Comparison of ENCODE assay signal across 31 mouse cellular contexts in the genomic region with DNA sequence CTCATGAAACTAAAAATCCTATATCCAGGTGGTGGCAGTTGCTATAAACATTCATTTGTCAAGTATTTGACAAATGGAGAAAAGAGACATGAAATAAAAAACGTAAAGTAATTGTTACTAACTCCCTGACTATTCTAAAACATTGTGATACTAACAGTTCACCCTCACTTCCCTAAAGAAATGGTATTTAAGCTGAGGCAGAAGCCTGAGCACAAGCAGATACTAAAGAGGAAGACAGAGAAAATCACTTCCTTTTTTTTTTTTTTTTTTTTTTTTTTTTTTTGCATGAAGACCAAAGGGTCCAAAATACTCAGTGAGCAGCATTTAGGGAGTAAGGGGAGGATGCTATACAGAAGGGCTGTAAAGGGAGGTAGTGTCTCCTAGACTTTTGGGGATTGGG. TPM values are rescaled to one million over a fixed set of nuclear protein-coding genes. Genes with fewer than 3 reads are reported as not detected.
DNase-seq lines count a peak whose midpoint lies in the region; ATAC-seq and TF ChIP-seq lines count a peak whose summit lies in the region.
"Had no signal": no experiment of that assay in that cellular context is flagged by ENCODE, and none has a peak within 500 bp of the region (broad histone marks: within the 10 kb centered on the region; RNA-seq: fewer than 3 reads in every experiment).

No protein-coding gene starts in this region.

- ATAC-seq in lung, postnatal 0 days, result no peak
- no peak for ATAC-seq in hindbrain, embryonic 16.5 days
- ATAC-seq: activated CD4-positive, CD25-positive, alpha-beta regulatory T cell, adult 4 months; forebrain, embryonic 15.5 days; liver, embryonic 12.5 days; liver, postnatal 0 days; midbrain, embryonic 13.5 days had no signal

- peak; percentile 30 for DNase-seq in lung, postnatal 0 days (ENCODE audit: low spot score)
- no peak for DNase-seq in lung, adult 2 months
- peak; percentile 84 for DNase-seq in MEL-GATA-1-ER (ENCODE audit: extremely low read depth, low read depth)
- peak; percentile 76 for DNase-seq in splenic B cell, adult 2 months (ENCODE audit: low read depth, low spot score)
- no peak for DNase-seq in embryonic facial prominence, embryonic 10.5 days (ENCODE audit: low spot score)
- DNase-seq in kidney, adult 18-20 months, result no peak
- DNase-seq: adrenal gland, adult 2 months; adrenal gland, postnatal 36 days; cerebellum, adult 2 months; cerebellum, postnatal 14 days; gastrocnemius, postnatal 25 days; heart, postnatal 10 days; kidney, adult 2 months; kidney, postnatal 4 days; left cerebral cortex, postnatal 4 days; liver, postnatal 0 days; lung, postnatal 10 days; right cerebral cortex, postnatal 25 days; spleen, adult 18-20 months; thymus, postnatal 25 days had no signal

- no peaks in the 10 kb centered on the region for H3K27me3 ChIP-seq in lung, postnatal 0 days (replicated peaks; ENCODE audit: insufficient read depth, low read length)
- H3K27me3 ChIP-seq in splenic B cell, adult 2 months (ENCODE audit: control insufficient read depth, insufficient read depth, low read length, poor library complexity, severe bottlenecking), result no peaks in the 10 kb centered on the region
- no peaks in the 10 kb centered on the region for H3K27me3 ChIP-seq in hindbrain, embryonic 16.5 days (replicated peaks; ENCODE audit: control insufficient read depth, insufficient read depth, low read length)
- H3K27me3 ChIP-seq in embryonic facial prominence, embryonic 10.5 days (replicated peaks; ENCODE audit: low read depth, poor library complexity, severe bottlenecking), result no peaks in the 10 kb centered on the region
- H3K27me3 ChIP-seq: embryonic facial prominence, embryonic 12.5 days; forebrain, embryonic 15.5 days; heart, embryonic 13.5 days; hindbrain, embryonic 15.5 days; liver, embryonic 12.5 days; midbrain, embryonic 13.5 days; neural tube, embryonic 15.5 days had no signal

- WGBS in lung, postnatal 0 days, result 70% methylated on average over 1 of the region's 1 CpGs
- 65% methylated on average over 1 of the region's 1 CpGs for WGBS in lung, adult 2 months
- WGBS in macrophage (ENCODE audit: missing documents), result 0% methylated on average over 1 of the region's 1 CpGs
- WGBS in hindbrain, embryonic 16.5 days, result 87% methylated on average over 1 of the region's 1 CpGs
- WGBS in embryonic facial prominence, embryonic 10.5 days, result 91% methylated on average over 1 of the region's 1 CpGs

- no peaks in the 10 kb centered on the region for H3K36me3 ChIP-seq in lung, postnatal 0 days (ENCODE audit: insufficient read depth, low read length)
- no peaks in the 10 kb centered on the region for H3K36me3 ChIP-seq in macrophage (ENCODE audit: inconsistent target)
- H3K36me3 ChIP-seq in splenic B cell, adult 2 months (ENCODE audit: control insufficient read depth, insufficient read depth, low read length, poor library complexity, severe bottlenecking), result no peaks in the 10 kb centered on the region
- H3K36me3 ChIP-seq in hindbrain, embryonic 16.5 days (ENCODE audit: control insufficient read depth, insufficient read depth, low read length), result no peaks in the 10 kb centered on the region
- H3K36me3 ChIP-seq in embryonic facial prominence, embryonic 10.5 days (replicated peaks), result no peaks in the 10 kb centered on the region; the same call in 1 of the 2 replicates
- H3K36me3 ChIP-seq: embryonic facial prominence, embryonic 12.5 days; forebrain, embryonic 15.5 days; heart, embryonic 13.5 days; hindbrain, embryonic 10.5 days; hindbrain, embryonic 15.5 days; liver, embryonic 12.5 days; midbrain, embryonic 13.5 days; neural tube, embryonic 15.5 days had no signal

- no peak overlapping the region for H3K4me3 ChIP-seq in lung, postnatal 0 days (ENCODE audit: low read depth, low read length)
- no peak overlapping the region for H3K4me3 ChIP-seq in lung, adult 2 months (replicated peaks; ENCODE audit: extremely low read depth, low read depth, low read length)
- no peak overlapping the region for H3K4me3 ChIP-seq in macrophage (ENCODE audit: inconsistent target)
- H3K4me3 ChIP-seq in hindbrain, embryonic 16.5 days (ENCODE audit: low read length), result no peak overlapping the region
- no peak overlapping the region for H3K4me3 ChIP-seq in embryonic facial prominence, embryonic 10.5 days
- H3K4me3 ChIP-seq: embryonic facial prominence, embryonic 12.5 days; forebrain, embryonic 15.5 days; heart, embryonic 13.5 days; hindbrain, embryonic 10.5 days; hindbrain, embryonic 15.5 days; liver, embryonic 12.5 days; midbrain, embryonic 13.5 days; neural tube, embryonic 15.5 days had no signal

- no peak overlapping the region for H3K27ac ChIP-seq in lung, postnatal 0 days (ENCODE audit: low read length)
- peak overlapping the region; percentile 25; the same call in 1 of the 2 replicates for H3K27ac ChIP-seq in macrophage
- no peak overlapping the region for H3K27ac ChIP-seq in hindbrain, embryonic 16.5 days (ENCODE audit: low read depth, low read length)
- no peak overlapping the region for H3K27ac ChIP-seq in embryonic facial prominence, embryonic 10.5 days (replicated peaks)
- H3K27ac ChIP-seq: embryonic facial prominence, embryonic 12.5 days; forebrain, embryonic 15.5 days; heart, embryonic 13.5 days; hindbrain, embryonic 10.5 days; hindbrain, embryonic 15.5 days; liver, embryonic 12.5 days; midbrain, embryonic 13.5 days; neural tube, embryonic 15.5 days had no signal

- no peak overlapping the region for H3K9ac ChIP-seq in lung, postnatal 0 days (replicated peaks; ENCODE audit: low read depth)
- no peak overlapping the region for H3K9ac ChIP-seq in hindbrain, embryonic 16.5 days (ENCODE audit: low read depth, low read length)
- H3K9ac ChIP-seq: embryonic facial prominence, embryonic 12.5 days; forebrain, embryonic 15.5 days; heart, embryonic 13.5 days; hindbrain, embryonic 15.5 days; liver, embryonic 12.5 days; liver, postnatal 0 days; midbrain, embryonic 13.5 days; neural tube, embryonic 15.5 days had no signal

- TF ChIP-seq POLR2A in lung, adult 2 months (IDR thresholded peaks at IDR 0.05; ENCODE audit: borderline replicate concordance, extremely low read depth, low read depth, low read length), result no peak

- H3K79me2 ChIP-seq in macrophage (ENCODE audit: inconsistent target), result peaks cover 95% of the 10 kb centered on the region

- TF ChIP-seq EP300 in lung, postnatal 0 days (IDR thresholded peaks at IDR 0.05), result no peak

- 0 out of 2 replicates have a peak, but pooled peaks cover 2% of the 10 kb centered on the region for H3K4me1 ChIP-seq in lung, postnatal 0 days (ENCODE audit: insufficient read depth, low read depth, low read length)
- H3K4me1 ChIP-seq in lung, adult 2 months (ENCODE audit: control insufficient read depth, insufficient read depth, low read length), result peaks cover 2% of the 10 kb centered on the region; the same call in 1 of the 2 replicates
- no peaks in the 10 kb centered on the region for H3K4me1 ChIP-seq in hindbrain, embryonic 16.5 days (ENCODE audit: control insufficient read depth, insufficient read depth, low read depth, low read length)
- H3K4me1 ChIP-seq in embryonic facial prominence, embryonic 10.5 days, result no peaks in the 10 kb centered on the region
- H3K4me1 ChIP-seq: embryonic facial prominence, embryonic 12.5 days; forebrain, embryonic 15.5 days; hindbrain, embryonic 10.5 days; midbrain, embryonic 13.5 days; neural tube, embryonic 15.5 days had no signal

- no peak overlapping the region for H3K4me2 ChIP-seq in lung, postnatal 0 days (replicated peaks; ENCODE audit: low read depth, low read length)
- H3K4me2 ChIP-seq in hindbrain, embryonic 16.5 days (ENCODE audit: low read length), result no peak overlapping the region
- H3K4me2 ChIP-seq: embryonic facial prominence, embryonic 12.5 days; forebrain, embryonic 15.5 days; heart, embryonic 13.5 days; hindbrain, embryonic 15.5 days; liver, embryonic 12.5 days; midbrain, embryonic 13.5 days; neural tube, embryonic 15.5 days had no signal

- H3K9me3 ChIP-seq in lung, postnatal 0 days (ENCODE audit: low read length), result no peaks in the 10 kb centered on the region
- no peaks in the 10 kb centered on the region for H3K9me3 ChIP-seq in hindbrain, embryonic 16.5 days (ENCODE audit: control insufficient read depth, low read length)
- no peaks in the 10 kb centered on the region for H3K9me3 ChIP-seq in embryonic facial prominence, embryonic 10.5 days
- H3K9me3 ChIP-seq: embryonic facial prominence, embryonic 12.5 days; forebrain, embryonic 15.5 days; heart, embryonic 13.5 days; hindbrain, embryonic 10.5 days; hindbrain, embryonic 15.5 days; liver, embryonic 12.5 days; midbrain, embryonic 13.5 days; neural tube, embryonic 15.5 days had no signal

- no peak for TF ChIP-seq CTCF in lung, postnatal 0 days (IDR thresholded peaks at IDR 0.05)
- no peak for TF ChIP-seq CTCF in lung, adult 2 months (IDR thresholded peaks at IDR 0.05; ENCODE audit: insufficient read depth, low read length)

RNA-seq across cellular contexts. Expression of a gene that starts 13.6 kb away (rescaled TPM):
- 77.5 and 81.6 TPM in 2 replicates for polyA plus RNA-seq in lung, postnatal 0 days (2015; fragmentation: Nextera tagmentation; extraction: Ambion mirVana)
- 38.9 and 47.4 TPM in 2 replicates for polyA plus RNA-seq in lung, adult 2 months (2012; rRNA removed)
- 10 to 100 TPM in 25 of 26 experiments, 1 to 10 TPM in 1; 8.6 to 73.4 (median 52.4) TPM for total RNA-seq in macrophage (2018; cell fraction: chromatin; rRNA removed)
- total RNA-seq in macrophage (2018; cell fraction: cytosol; rRNA removed), result 100 to 1,000 TPM; 215 to 303 (median 274) TPM
- 100 to 1,000 TPM in 18 of 26 experiments, 10 to 100 TPM in 8; 42.9 to 166 (median 120) TPM for total RNA-seq in macrophage (2018; cell fraction: nucleus; rRNA removed)
- polyA plus RNA-seq in macrophage (2018), result 245 to 360 TPM (median 267 TPM) in 3 replicates
- 32.6 and 46.6 TPM in 2 replicates for polyA plus RNA-seq in hindbrain, embryonic 16.5 days (2015; fragmentation: Nextera tagmentation; extraction: Ambion mirVana)
- 57.4 and 60.5 TPM in 2 replicates for polyA plus RNA-seq in embryonic facial prominence, embryonic 10.5 days (2016; fragmentation: Nextera tagmentation; extraction: Ambion mirVana)

Comparison
In these comparisons a context has a peak if more than half of its experiments do, and no peak if none do; other contexts are left out.
1. DNase-seq: peak in lung, postnatal 0 days (single experiment), MEL-GATA-1-ER (single experiment) and splenic B cell, adult 2 months (single experiment); none in lung, adult 2 months (single experiment), embryonic facial prominence, embryonic 10.5 days (single experiment) and kidney, adult 18-20 months (single experiment).